Mouse (Mus musculus) hindbrain, embryonic 16.5 days (tissue): ENCODE data around the gene Abhd15. TPM values are rescaled to one million over a fixed set of nuclear protein-coding genes. Genes with fewer than 3 reads are reported as not detected.

Experiments used
- ATAC-seq: fragments of 200-750 bp; cut with Nextera tagmentation; 2 replicates; pipeline ENCODE4 v1.8.0; 2017; ENCODE audit warnings: moderate TSS enrichment, moderate library complexity
- H3K27ac ChIP-seq: fragments of 300-500 bp; sonication (generic); 2 replicates; pipeline ENCODE4 v1.5.1; 2014; ENCODE audit warnings: low read depth, mild to moderate bottlenecking, control low read depth, low read length, moderate library complexity
- H3K27me3 ChIP-seq: fragments of 300-500 bp; sonication (generic); replicated peaks from 2 replicates; pipeline ENCODE4 v1.6.1; 2014; ENCODE audit warnings: low read length; ENCODE audit not compliant: control insufficient read depth, insufficient read depth
- H3K36me3 ChIP-seq: fragments of 300-500 bp; sonication (generic); 2 replicates; pipeline ENCODE4 v1.6.1; 2014; ENCODE audit warnings: mild to moderate bottlenecking, low read length, moderate library complexity, mixed read lengths; ENCODE audit not compliant: control insufficient read depth, insufficient read depth
- H3K4me1 ChIP-seq: fragments of 300-500 bp; sonication (generic); 2 replicates; pipeline ENCODE4 v1.6.1; 2014; ENCODE audit warnings: low read depth, low read length; ENCODE audit not compliant: control insufficient read depth, insufficient read depth
- H3K4me2 ChIP-seq: fragments of 300-500 bp; sonication (generic); 2 replicates; pipeline ENCODE4 v1.6.1; 2014; ENCODE audit warnings: mild to moderate bottlenecking, low read length, control low read depth, moderate library complexity
- H3K4me3 ChIP-seq: fragments of 300-500 bp; sonication (generic); 2 replicates; pipeline ENCODE4 v1.5.1; 2014; ENCODE audit warnings: mild to moderate bottlenecking, low read length, control low read depth, moderate library complexity
- H3K9ac ChIP-seq: fragments of 300-500 bp; sonication (generic); 2 replicates; pipeline ENCODE4 v1.6.1; 2014; ENCODE audit warnings: low read depth, mild to moderate bottlenecking, control low read depth, low read length, moderate library complexity
- H3K9me3 ChIP-seq: fragments of 300-500 bp; sonication (generic); 2 replicates; pipeline ENCODE4 v1.6.1; 2014; ENCODE audit warnings: mild to moderate bottlenecking, low read length, moderate library complexity; ENCODE audit not compliant: control insufficient read depth
- WGBS: fragments of 180-500 bp; shearing (Covaris S2); extraction: QIAGEN DNeasy Blood & Tissue Kit; methylation state at CpG from one replicate; pipeline ENCODE4 v1.1.7; 2014; 5-methylcytosine and 5-hydroxymethylcytosine counted together
- polyA plus RNA-seq: library from polyadenylated mRNA; unstranded; fragments of >200 nt; fragmentation: Nextera tagmentation; extraction: Ambion mirVana; gene quantifications from 2 replicates; pipeline ENCODE4 v1.2.1, GENCODE M21; 2015

Abhd15 gene
- polyA plus RNA-seq, 1 experiment from 2014 or later = 2.2 TPM

DNA sequence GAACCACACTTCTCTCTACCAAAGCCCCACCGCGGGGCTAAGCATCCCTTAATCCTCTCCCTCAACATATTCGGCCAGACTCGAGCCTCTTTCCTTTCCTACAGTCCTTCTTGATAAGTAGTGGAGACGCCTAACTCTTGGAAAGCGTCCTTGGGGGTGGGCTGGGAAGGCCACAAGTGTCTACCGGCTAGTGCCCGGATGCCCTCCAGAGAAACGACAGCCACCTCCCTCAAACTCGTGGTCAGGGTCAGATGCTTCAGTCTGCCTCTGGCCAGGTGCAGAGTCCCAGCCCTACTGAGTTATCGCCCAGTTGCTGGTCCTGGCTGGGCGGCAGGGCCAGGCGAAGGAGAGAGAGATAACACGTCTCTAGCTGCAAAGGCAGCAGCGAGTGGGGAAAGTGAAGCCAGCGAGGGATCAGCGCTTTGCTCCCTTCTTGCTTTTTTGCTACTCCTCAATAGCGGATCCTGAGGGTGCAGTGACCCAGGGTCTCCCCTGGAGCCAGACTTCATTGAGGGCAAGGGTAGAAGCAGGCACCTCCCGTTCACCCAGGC is 565 bp upstream of the Abhd15 start:
- Histone ChIP-seq H3K36me3 (no peaks in the 10 kb centered on the region), H3K4me2 (peak overlapping the region; percentile 92), H3K27me3 (no peaks in the 10 kb centered on the region), H3K9ac (peak overlapping the region; percentile 60), H3K9me3 (no peaks in the 10 kb centered on the region), H3K4me3 (peak overlapping the region; percentile 55), H3K4me1 (peaks cover 20% of the 10 kb centered on the region), H3K27ac (no peak overlapping the region)
- 6% methylated on average over 18 of the region's 19 CpGs for WGBS
- ATAC-seq = no peak

DNA sequence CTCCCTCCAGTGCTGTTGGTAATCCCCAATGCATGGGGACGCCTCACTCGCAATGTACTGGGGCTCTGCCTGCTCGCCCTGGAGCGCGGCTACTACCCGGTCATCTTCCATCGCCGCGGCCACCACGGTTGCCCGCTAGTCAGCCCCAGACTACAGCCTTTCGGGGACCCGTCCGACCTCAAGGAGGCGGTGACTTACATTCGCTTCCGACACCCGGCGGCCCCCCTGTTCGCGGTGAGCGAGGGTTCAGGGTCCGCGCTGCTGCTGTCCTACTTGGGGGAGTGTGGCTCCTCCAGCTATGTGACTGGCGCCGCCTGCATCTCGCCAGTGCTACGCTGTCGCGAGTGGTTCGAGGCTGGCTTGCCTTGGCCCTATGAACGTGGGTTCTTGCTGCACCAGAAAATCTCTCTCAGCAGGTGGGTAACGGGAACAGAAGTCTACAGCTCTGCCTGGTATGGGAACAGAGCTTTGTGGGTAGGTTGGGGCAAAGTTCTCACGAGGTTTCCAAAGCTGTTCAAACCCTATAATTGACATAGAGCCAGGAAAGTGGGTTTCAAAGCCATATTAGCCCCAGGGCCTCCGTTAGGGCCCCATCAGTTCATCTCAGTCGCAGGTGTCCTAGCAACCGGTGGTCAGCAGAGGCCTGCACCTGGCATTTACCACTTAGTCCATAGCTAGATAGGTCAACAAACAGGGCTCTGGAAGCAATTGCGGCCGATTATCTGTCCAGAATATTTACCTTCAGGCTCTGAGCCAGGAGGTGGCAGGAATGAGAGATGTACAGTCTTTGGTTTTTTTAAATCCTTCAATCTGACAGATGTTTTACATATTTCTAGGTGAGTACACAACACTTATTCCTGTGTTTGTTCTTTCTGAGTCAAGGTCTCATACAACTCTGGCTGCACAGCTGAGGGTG is 974 bp downstream of the Abhd15 start, which contains the start of gene Trp53i13:
Gene Trp53i13, minus strand, starts transcription at position 344 of the 916 bp plus-strand sequence.
- Histone ChIP-seq H3K4me2 (peak within 1 kb of the TSS; percentile 92), H3K9ac (peak within 1 kb of the TSS; percentile 60), H3K4me3 (peak within 1 kb of the TSS; percentile 55), H3K4me1 (peaks cover 23% of the 10 kb centered on the region), H3K27ac (no peak within 1 kb of the TSS), H3K36me3 (no peaks in the 10 kb centered on the region), H3K27me3 (no peaks in the 10 kb centered on the region), H3K9me3 (no peaks in the 10 kb centered on the region)
- WGBS = 7% methylated on average over 39 of the region's 39 CpGs
- ATAC-seq = no peak

DNA sequence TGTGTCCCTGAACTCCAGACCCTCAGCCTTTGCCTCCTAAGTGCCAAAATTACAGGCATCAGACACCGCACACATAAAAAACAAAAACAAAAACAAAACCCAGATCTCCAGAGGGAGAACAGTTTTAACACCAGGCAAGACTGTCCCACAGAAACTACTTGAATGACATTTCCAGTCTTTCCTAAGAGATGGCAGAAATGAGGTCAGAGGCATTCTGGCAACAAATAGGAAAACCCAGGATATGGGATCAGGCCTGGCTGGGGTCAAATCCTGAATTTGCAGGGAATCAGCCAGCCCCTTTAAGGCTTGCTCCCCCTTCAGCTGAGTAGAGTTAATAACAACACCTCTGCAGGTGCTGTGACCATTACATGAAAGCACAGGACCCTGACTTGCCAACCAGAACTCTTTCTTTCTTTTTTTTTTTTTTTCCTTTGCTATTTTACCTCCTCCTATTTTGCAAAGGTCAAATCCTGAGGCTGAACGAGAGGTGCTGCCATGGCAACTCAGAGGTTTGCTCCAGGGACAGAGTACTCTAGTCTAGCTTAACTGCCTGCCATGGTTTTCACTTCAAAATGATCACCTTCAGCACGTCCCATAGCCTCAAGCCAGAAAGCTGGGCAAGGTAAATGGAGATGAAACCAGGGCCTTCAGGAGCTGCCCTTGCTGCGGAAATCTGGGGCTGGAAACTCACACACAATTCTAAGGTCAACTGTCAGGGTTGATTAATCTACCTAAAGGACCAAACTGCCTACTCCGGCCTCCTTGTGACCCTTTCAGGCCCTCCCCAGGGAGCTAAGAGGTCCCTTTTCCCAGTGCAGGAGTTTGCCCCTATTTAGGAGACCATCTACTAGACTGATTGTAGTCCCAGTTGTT is 1.9 kb downstream of the Abhd15 start:
- 50% methylated on average over 5 of the region's 5 CpGs for WGBS
- no peak for ATAC-seq
- Histone ChIP-seq H3K4me3 (no peak overlapping the region), H3K4me1 (peaks cover 23% of the 10 kb centered on the region), H3K9me3 (no peaks in the 10 kb centered on the region), H3K36me3 (no peaks in the 10 kb centered on the region), H3K27ac (no peak overlapping the region), H3K4me2 (no peak overlapping the region), H3K9ac (no peak overlapping the region), H3K27me3 (no peaks in the 10 kb centered on the region)

DNA sequence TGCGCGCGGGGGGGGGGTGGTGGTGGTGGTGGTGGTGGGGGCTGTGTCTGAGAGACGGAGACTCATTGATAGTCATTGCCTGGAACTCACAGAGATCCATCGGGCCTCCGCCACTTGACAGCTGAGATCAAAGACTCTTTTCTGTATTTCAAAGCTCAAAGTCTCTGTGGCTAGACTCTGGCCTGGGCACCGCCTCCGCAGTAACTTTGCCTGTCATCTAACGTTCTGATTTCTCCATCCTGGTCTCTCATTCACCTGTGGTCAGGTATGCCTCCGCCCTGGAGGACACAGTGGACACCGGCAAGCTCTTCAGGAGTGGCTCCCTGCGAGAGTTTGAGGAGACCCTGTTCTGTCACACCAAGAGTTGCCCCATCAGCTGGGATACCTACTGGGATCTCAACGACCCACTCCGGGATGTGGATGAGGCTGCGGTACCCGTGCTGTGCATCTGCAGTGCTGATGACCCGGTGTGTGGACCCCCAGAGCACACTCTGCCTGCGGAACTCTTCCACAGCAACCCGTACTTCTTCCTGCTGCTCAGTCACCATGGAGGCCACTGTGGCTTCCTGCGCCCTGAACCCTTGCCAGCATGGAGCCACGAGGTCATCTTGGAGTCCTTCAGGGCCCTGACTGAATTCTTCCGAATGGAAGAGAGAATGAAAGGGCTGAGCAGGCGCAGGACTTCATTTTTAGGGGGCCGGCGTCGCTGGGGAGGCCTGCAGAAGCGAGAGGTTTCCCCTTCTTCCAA is 3.3 kb downstream of the Abhd15 start:
- no peaks in the 10 kb centered on the region for H3K27me3 ChIP-seq
- no peaks in the 10 kb centered on the region for H3K9me3 ChIP-seq
- 71% methylated on average over 26 of the region's 27 CpGs for WGBS
- no peaks in the 10 kb centered on the region for H3K36me3 ChIP-seq
- H3K27ac ChIP-seq = no peak overlapping the region
- no peak overlapping the region for H3K9ac ChIP-seq
- H3K4me1 ChIP-seq = peaks cover 19% of the 10 kb centered on the region
- H3K4me3 ChIP-seq = no peak overlapping the region
- no peak overlapping the region for H3K4me2 ChIP-seq
- ATAC-seq = no peak

DNA sequence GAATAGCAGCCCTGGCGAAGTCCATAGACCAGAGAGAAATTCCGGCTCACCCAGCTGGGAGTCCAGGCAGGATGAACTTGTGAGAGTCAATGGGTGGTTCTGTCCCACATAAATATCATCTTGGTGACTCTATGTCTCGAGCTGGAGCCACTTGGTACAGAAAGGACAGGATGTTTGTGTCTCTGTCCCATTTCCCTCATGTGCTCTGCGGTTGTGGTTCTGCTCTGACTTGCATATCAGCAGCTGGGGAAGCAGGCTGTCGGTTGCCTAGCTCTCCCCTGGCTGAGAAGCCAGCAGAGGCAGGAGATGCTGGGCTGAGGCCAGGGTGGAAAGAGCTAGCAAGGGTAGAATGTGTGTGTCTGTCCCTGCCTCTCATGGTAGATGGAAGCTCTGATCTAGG is 4.1 kb downstream of the Abhd15 start, which contains the start of gene Gm10392:
Gene Gm10392, minus strand, starts transcription at position 156 of the 400 bp plus-strand sequence.
- H3K4me1 ChIP-seq = peaks cover 19% of the 10 kb centered on the region
- WGBS = 72% methylated on average over 5 of the region's 5 CpGs
- H3K4me2 ChIP-seq = no peak within 1 kb of the TSS
- no peak within 1 kb of the TSS for H3K4me3 ChIP-seq
- no peak for ATAC-seq
- H3K36me3 ChIP-seq = no peaks in the 10 kb centered on the region
- no peak within 1 kb of the TSS for H3K9ac ChIP-seq
- H3K27me3 ChIP-seq = no peaks in the 10 kb centered on the region
- H3K9me3 ChIP-seq = no peaks in the 10 kb centered on the region
- H3K27ac ChIP-seq = no peak within 1 kb of the TSS

DNA sequence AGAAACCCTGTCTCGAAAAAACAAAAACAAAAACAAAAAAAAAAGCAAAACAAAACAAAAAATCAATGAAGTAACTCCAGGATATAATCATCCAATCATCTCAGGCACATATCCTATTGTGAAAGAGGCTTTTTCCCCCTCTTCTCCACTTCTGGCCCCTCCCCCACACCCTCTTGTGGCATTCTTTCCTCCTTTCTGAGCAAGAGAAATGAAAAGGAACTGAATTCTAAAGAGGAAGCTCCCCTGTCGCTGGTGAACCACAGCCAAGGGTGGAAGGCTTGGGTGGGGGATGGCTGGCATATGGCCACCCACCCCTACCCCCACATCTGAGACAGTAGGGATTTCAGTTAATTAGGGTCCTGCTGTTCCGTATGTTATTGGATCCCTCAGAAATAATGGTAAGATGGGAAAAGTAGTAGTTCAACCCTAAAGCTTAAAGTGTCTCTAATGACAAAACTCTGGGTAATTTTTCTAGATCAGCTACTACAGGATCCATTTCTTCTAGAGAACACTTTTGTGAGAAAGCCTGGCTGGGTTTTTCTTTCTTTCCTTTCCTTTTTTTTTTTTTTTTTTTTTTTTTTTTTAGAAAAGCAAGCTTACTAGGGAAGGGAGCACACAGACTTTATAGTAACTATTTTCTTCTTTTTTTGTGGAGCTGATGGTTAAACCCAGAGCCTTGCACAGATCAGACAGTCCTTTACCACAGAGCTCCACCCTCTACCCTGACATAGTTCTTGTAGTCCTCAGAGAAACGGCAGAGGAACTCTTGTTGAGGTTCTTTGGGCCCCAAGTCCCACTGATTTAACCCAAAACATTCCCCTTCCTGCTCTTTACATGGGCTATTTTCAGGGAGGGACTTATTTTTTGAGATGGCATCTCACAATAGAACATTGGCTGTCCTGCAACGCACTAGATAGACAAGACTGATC is 5.9 kb downstream of the Abhd15 start:
- no peak for ATAC-seq
- peaks cover 3% of the 10 kb centered on the region; the same call in 1 of the 2 replicates for H3K4me1 ChIP-seq
- WGBS = 43% methylated on average over 5 of the region's 5 CpGs
- no peak overlapping the region for H3K4me3 ChIP-seq
- no peak overlapping the region for H3K4me2 ChIP-seq
- H3K9ac ChIP-seq = no peak overlapping the region
- no peaks in the 10 kb centered on the region for H3K9me3 ChIP-seq
- no peaks in the 10 kb centered on the region for H3K27me3 ChIP-seq
- no peaks in the 10 kb centered on the region for H3K36me3 ChIP-seq
- no peak overlapping the region for H3K27ac ChIP-seq

DNA sequence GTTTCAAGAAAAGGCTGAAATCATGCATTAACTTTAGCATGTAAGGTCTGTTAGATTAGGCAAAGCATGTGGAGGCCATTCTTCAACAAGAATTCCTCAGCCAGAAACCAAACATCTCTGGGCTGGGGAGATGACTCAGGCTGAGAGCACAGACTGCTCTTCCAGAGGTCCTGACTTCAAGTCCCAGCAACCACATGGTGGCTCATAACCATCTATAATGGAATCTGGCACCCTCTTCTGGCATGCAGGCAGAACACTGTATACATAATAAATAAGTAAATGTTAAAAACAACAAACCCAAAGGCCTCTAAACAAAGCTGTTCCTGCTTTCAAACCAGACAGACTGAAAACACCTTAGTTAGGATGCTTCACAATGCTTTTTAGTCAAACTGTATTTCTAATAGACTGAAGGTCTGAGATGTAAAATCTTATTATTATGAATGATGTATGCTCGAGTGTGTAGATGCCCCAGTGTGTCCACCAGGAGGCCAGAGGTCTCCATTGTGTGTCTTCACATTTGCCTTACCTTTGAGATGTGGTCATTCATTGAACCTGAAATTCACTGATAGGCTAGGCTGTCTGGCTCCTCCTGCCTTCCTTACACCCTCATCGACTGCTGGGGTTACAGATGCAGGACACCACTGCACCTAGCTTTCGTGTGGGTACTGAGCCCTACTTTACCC is 11.0 kb downstream of the Abhd15 start:
- no peak for ATAC-seq
- 82% methylated on average over 3 of the region's 3 CpGs for WGBS
- Histone ChIP-seq H3K4me3 (no peak overlapping the region), H3K36me3 (no peaks in the 10 kb centered on the region), H3K27ac (no peak overlapping the region), H3K9ac (no peak overlapping the region), H3K4me1 (no peaks in the 10 kb centered on the region), H3K27me3 (no peaks in the 10 kb centered on the region), H3K4me2 (no peak overlapping the region), H3K9me3 (no peaks in the 10 kb centered on the region)
